Mouse (Mus musculus) heart, postnatal 14 days (tissue): ENCODE measurements around the gene Usp2. TPM values are rescaled to one million over a fixed set of nuclear protein-coding genes. Genes with fewer than 3 reads are reported as not detected.

Source experiments
- DNase-seq, 2 experiments: peaks; one replicate each; pipeline ENCODE4 v3.0.0; 2021 to 2022
- intact Hi-C: fragments of 180-260 bp; cut with DNase I; formaldehyde crosslinking; loops from one replicate; pipeline ENCODE4 v1.15.1; 2025
- total RNA-seq, 2 experiments: library from RNA; stranded (reverse); gene quantifications; 2 replicates each; pipeline ENCODE4 v1.2.3; 2021

Gene Usp2
- total RNA-seq, 2 experiments from 2014 or later: 149 to 157 TPM

GRCm38 (mm10) chr9:44085741-44086665 lies 19.2 kb downstream of the Usp2 start:
- intact Hi-C loops: no loop called here
- DNase-seq: peak; percentile 68 to 76

- intact Hi-C loops: no loop called here
- no peak for DNase-seq
These were observed 20.1 kb downstream of the Usp2 start for GRCm38 (mm10) chr9:44086960-44087359.

DNA sequence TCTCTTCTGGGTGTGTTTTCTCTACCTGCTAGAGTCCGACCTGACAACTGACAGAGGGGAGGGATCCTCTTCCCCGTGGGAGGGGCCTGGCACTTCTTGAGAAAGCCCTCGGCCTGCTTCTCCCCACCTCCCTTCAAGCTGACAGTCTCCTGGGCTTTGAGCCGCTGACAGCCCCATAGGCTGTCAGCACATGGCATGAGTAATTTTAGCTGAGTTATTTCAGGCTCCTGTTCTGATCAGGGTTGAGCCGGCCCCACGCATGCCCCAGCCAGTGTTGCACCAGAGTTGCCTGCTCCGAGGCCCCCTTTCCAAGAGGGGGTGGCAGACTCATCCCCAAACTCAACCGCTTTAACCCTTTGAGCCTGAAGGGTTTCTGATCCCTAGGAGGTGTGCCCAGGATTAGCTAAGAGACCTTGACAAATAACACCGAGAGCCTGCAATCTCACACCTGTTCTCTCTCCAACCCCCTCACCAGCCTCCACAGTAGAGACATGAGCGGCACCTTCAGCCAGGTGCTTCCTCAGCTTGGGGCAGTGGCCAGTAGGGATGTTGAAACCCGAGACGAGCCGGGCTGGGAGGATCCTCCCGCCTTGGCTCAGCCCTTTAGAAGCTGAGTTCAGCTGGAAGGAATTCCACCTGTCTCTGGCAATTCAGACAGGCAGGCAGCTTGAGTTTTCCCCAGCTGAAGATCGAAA lies 21.1 kb downstream of the Usp2 start:
- peak; percentile 51 to 54 for DNase-seq
- intact Hi-C loops: no loop called here

GRCm38 (mm10) chr9:44088877-44089608 lies 22.2 kb downstream of the Usp2 start:
- no peak for DNase-seq

GRCm38 (mm10) chr9:44093612-44094503 lies 27.0 kb downstream of the Usp2 start:
- intact Hi-C loops: no loop called here
- DNase-seq: peak; percentile 79 to 88

More at GRCm38 (mm10) chr9:44088877-44089608, 22.2 kb downstream of the Usp2 start:
- intact Hi-C loops: no loop called here

DNA sequence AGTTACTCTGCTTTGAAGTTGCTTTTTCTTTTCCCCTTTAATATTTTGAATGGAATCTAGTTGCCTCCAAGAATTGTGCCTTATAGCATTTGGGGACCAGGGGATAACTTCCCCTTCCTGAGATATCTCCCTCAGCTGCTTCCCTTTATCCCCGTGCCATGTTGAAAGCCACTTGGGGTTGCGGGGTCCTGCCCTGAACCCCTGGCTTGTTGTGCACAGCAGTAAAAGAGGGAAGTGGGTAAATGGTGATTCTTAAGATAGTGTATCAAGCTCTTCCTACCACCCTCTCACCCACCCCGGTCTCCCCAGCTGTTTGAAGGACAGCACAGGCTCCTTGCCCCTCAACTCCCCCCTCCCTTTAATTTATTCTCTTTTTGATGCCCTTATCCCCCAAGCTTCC lies 27.9 kb downstream of the Usp2 start:
- intact Hi-C loops: no loop called here
- no peak for DNase-seq

DNA sequence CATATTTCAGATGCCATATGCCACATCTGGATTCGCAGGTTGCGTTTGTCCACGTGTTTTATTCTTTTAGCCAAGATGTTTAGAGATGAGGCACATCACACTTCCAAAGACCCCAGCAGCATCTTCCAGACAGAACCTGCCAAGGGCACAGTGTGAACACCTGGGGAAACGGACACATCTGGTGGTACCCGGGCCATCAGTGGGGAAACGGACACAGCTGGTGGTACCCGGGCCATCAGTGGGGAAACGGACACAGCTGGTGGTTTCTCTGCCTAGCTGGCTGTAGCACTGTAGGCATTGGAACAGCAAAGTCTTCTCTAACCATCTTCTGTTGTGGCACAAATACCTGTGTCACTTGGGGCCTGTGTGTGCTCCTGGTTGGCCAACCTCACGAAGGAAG lies 29.0 kb downstream of the Usp2 start:
- no peak for DNase-seq
- intact Hi-C loops: no loop called here

GRCm38 (mm10) chr9:44096536-44096935 lies 29.7 kb downstream of the Usp2 start:
- DNase-seq: peak in 1 of 2 experiments; percentile 34

DNA sequence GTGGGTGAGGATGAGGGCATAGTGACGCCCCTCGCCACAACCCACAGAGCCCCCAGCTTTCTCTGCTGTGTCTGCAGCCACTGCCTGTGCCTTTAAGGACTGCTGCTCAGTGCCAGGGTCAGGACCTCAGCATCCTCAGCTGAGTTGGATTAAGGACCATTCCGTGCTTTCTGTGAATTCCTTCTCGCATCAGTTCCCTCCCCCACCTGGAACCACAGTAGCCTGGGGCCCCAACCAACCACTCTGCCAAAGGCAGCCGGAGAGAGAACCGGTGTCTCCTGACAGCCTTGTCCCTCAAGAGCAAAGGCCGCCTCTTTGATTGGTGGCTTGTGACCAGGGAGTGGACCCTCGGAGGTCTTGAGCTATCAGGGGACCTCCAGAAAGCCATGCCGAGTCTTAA lies 34.7 kb downstream of the Usp2 start, which contains the start of gene Mfrp:
TSS of gene Mfrp (plus strand) at position 240 of the 400 bp plus-strand sequence.
- intact Hi-C loops: no loop called here
- DNase-seq: no peak

More at GRCm38 (mm10) chr9:44096536-44096935, 29.7 kb downstream of the Usp2 start:
- intact Hi-C loops: no loop called here

DNA sequence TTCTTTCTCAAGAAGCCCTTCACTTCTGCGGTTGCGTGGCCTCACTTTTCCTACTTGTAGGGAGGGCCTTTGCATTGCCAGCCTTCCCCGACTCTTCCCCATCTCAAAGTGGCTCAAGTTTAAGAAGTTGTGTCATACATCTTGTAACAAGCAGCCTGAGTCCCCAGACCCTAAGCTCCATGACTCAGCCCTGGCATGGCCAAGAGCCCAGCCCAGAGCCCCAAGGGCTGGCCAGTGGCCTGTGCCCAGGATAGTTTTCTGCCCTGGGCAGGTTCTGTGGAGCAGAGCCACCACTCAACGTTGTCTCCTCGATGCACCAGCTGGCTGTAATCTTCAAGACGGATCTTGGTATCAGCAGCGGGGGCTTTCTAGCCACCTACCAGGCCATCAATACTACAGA lies 38.1 kb downstream of the Usp2 start:
- DNase-seq: no peak
- intact Hi-C loops: loop anchor here (5.0 kb wide), 2 partner anchors 38 to 123 kb away; partner anchors contain the start of gene Usp2

DNA sequence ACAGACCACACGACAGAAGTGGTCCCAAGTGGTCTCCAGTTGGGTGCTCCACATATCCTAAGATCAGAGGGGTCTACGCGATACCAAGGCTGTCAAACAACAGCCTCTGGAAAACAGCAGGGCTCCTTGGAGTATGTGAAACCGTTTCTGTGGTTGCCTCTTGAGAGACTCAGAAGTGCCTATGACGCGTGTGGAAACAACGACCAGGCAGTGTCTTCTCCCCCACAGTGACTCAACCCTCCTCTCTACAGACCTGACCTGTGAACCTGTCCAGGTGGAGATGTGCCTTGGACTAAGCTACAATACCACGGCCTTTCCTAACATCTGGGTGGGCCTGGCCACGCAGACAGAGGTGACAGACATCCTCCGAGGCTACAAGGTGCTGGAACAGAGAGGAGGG lies 39.0 kb downstream of the Usp2 start:
- intact Hi-C loops: loop anchor here (5.0 kb wide), 2 partner anchors 38 to 123 kb away; partner anchors contain the start of gene Usp2
- DNase-seq: no peak

- intact Hi-C loops: loop anchor here (5.0 kb wide), 2 partner anchors 39 to 124 kb away; partner anchors contain the start of gene Usp2
- DNase-seq: no peak
These were observed 39.4 kb downstream of the Usp2 start for GRCm38 (mm10) chr9:44106182-44106581.

DNA sequence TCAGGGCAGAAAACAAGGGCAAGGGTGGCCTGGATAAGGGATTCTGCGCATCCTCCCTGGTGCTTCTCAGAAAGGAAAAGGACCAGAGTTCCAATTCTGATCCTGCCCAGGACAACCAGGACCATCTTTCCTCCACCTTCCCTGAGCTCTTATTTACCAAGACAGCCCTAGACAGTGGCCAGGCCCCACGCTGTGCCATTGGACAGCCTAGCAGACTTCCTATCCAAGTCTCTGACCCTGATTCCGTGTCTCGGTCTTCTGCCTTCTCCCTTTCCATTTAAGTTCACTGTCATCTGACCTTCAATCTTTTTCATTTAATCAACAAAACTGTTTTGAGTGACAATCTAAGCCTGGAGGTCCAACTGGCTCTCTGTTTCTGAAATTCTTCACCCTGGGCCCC lies 39.8 kb downstream of the Usp2 start:
- DNase-seq: no peak
- intact Hi-C loops: loop anchor here (5.0 kb wide), 2 partner anchors 39 to 124 kb away; partner anchors contain the start of gene Usp2

GRCm38 (mm10) chr9:44107110-44107509 lies 40.3 kb downstream of the Usp2 start, which contains the start of gene C1qtnf5:
C1qtnf5 (plus strand) TSS chr9:44107245.
- intact Hi-C loops: loop anchor here (5.0 kb wide), 2 partner anchors 40 to 125 kb away; partner anchors contain the start of gene Usp2
- DNase-seq: peak; percentile 91

DNA sequence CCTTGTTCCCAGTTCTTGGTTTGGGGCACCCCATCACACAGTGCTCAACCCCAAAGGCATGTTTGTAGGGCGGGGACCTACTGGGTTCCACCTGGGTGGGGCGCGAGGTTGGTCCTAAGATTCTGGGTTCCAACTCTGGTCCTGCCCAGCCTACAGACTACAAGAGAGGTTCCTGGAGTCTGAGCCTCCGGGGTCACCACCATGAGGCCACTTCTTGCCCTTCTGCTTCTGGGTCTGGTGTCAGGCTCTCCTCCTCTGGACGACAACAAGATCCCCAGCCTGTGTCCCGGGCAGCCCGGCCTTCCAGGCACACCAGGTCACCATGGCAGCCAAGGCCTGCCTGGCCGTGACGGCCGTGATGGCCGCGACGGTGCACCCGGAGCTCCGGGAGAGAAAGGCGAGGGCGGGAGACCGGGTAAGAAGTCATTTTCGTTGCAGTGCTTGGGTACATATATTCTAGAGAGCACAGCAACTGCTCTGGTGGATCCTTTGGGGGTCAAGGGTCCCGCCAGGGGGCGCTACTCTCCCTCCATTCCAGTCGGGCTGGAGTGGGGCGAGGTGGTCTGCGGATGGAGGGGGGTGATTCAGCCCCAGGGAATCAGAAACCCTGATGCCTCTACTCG lies 40.8 kb downstream of the Usp2 start:
- intact Hi-C loops: loop anchor here (5.0 kb wide), 2 partner anchors 40 to 125 kb away; partner anchors contain the start of gene Usp2
- peak; percentile 66 to 71 for DNase-seq

DNA sequence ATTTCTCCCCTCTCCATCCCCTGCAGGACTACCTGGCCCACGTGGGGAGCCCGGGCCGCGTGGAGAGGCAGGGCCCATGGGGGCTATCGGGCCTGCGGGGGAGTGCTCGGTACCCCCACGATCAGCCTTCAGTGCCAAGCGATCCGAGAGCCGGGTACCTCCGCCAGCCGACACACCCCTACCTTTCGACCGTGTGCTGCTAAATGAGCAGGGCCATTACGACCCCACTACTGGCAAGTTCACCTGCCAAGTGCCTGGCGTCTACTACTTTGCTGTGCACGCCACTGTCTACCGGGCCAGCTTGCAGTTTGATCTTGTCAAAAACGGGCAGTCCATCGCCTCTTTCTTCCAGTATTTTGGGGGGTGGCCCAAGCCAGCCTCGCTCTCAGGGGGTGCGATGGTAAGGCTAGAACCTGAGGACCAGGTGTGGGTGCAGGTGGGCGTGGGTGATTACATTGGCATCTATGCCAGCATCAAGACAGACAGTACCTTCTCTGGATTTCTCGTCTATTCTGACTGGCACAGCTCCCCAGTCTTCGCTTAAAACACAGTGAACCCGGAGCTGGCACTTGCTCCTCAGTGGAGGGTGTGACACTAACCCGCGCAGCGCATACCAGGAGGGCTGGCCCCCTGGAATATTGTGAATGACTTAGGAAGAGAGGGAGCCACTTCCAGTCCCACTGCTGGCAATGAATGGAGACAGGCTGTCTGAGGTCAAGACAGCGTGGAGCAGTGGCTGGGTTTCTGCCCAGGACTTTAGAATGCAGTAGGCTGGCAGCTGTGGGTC lies 41.6 kb downstream of the Usp2 start:
- intact Hi-C loops: loop anchor here (5.0 kb wide), 2 partner anchors 41 to 126 kb away; partner anchors contain the start of gene Usp2
- no peak for DNase-seq

- intact Hi-C loops: loop anchor here (5.0 kb wide), 2 partner anchors 42 to 127 kb away; partner anchors contain the start of gene Usp2
- DNase-seq: peak; percentile 74 to 85
These were observed 42.7 kb downstream of the Usp2 start for GRCm38 (mm10) chr9:44109360-44110095.
